Mouse (Mus musculus) bone marrow, adult 2 months (tissue): ENCODE results near the gene Slc41a2.

ENCODE experiments used
- CTCF ChIP-seq: fragments of 200-500 bp; IDR thresholded peaks from 2 replicates; pipeline ENCODE4 v1.5.1; 2011; ENCODE audit warnings: low read length, control low read depth; ENCODE audit not compliant: control insufficient read depth, insufficient read depth
- POLR2A ChIP-seq: fragments of 200-500 bp; IDR thresholded peaks from 2 replicates; pipeline ENCODE4 v1.6.1; 2011; ENCODE audit warnings: low read depth, mild to moderate bottlenecking, control low read depth, low read length, borderline replicate concordance; ENCODE audit not compliant: control insufficient read depth

- TF ChIP-seq CTCF (no peak), POLR2A (no peak)
Measured at GRCm38 (mm10) chr10:83199290-83199689, 138.4 kb downstream of the Slc41a2 start.
